8 mouse cellular contexts compared by ENCODE assay signal in genomic region chr9:108338551-108338885, GRCm38 (mm10). TPM values are rescaled to one million over a fixed set of nuclear protein-coding genes. Genes with fewer than 3 reads are reported as not detected.
DNase-seq lines count a peak whose midpoint lies in the region; ATAC-seq and TF ChIP-seq lines count a peak whose summit lies in the region.

No protein-coding gene starts in this region.

- peak overlapping the region; percentile 94 for H3K9ac ChIP-seq in embryonic facial prominence, embryonic 14.5 days (ENCODE audit: low read depth, low read length)
- H3K9ac ChIP-seq in midbrain, postnatal 0 days (replicated peaks; ENCODE audit: low read length, poor library complexity, severe bottlenecking) = peak overlapping the region; percentile 81

- peak overlapping the region; percentile 95 for H3K27ac ChIP-seq in embryonic facial prominence, embryonic 14.5 days (replicated peaks; ENCODE audit: low read depth, low read length)
- peak overlapping the region; percentile 94 for H3K27ac ChIP-seq in limb, embryonic 10.5 days
- H3K27ac ChIP-seq in midbrain, postnatal 0 days (ENCODE audit: low read depth, low read length) = peak overlapping the region; percentile 89

- no peak for TF ChIP-seq CTCF in midbrain, postnatal 0 days (IDR thresholded peaks at IDR 0.05)

- H3K27me3 ChIP-seq in embryonic facial prominence, embryonic 14.5 days (replicated peaks; ENCODE audit: control insufficient read depth, insufficient read depth, low read length) = no peaks in the 10 kb centered on the region
- H3K27me3 ChIP-seq in limb, embryonic 10.5 days (ENCODE audit: low read depth, poor library complexity, severe bottlenecking) = no peaks in the 10 kb centered on the region
- no peaks in the 10 kb centered on the region for H3K27me3 ChIP-seq in midbrain, postnatal 0 days (ENCODE audit: insufficient read depth, low read length)

- peak overlapping the region; percentile 80 for H3K4me2 ChIP-seq in embryonic facial prominence, embryonic 14.5 days (ENCODE audit: low read depth, low read length)
- peak overlapping the region; percentile 83 for H3K4me2 ChIP-seq in midbrain, postnatal 0 days (ENCODE audit: low read depth, low read length, poor library complexity, severe bottlenecking)

- no peaks in the 10 kb centered on the region for H3K9me3 ChIP-seq in embryonic facial prominence, embryonic 14.5 days (ENCODE audit: control insufficient read depth, low read length)
- no peaks in the 10 kb centered on the region for H3K9me3 ChIP-seq in limb, embryonic 10.5 days (replicated peaks)
- H3K9me3 ChIP-seq in midbrain, postnatal 0 days (ENCODE audit: low read length) = no peaks in the 10 kb centered on the region

- DNase-seq in lung, adult 18-20 months = peak; percentile 35 to 44
- DNase-seq in lung, postnatal 14 days = no peak
- peak; percentile 35 for DNase-seq in embryonic facial prominence, embryonic 14.5 days (ENCODE audit: low spot score)
- peak; percentile 34 for DNase-seq in limb, embryonic 10.5 days (ENCODE audit: low spot score)
- DNase-seq in midbrain, postnatal 0 days (ENCODE audit: low spot score) = peak; percentile 15
- no peak for DNase-seq in Muller cell, postnatal 12 days (ENCODE audit: inconsistent ontology term)
- DNase-seq in layer of hippocampus, postnatal 14 days (ENCODE audit: low spot score in 2 of 2) = no peak

- peak overlapping the region; percentile 81 for H3K4me3 ChIP-seq in embryonic facial prominence, embryonic 14.5 days (ENCODE audit: low read depth, low read length)
- H3K4me3 ChIP-seq in limb, embryonic 10.5 days = peak overlapping the region; percentile 64
- peak overlapping the region; percentile 70 for H3K4me3 ChIP-seq in midbrain, postnatal 0 days (ENCODE audit: low read depth, low read length)

- H3K36me3 ChIP-seq in embryonic facial prominence, embryonic 14.5 days (ENCODE audit: control insufficient read depth, insufficient read depth, low read length) = peaks cover 36% of the 10 kb centered on the region
- H3K36me3 ChIP-seq in limb, embryonic 10.5 days = peaks cover 45% of the 10 kb centered on the region
- H3K36me3 ChIP-seq in midbrain, postnatal 0 days (ENCODE audit: insufficient read depth, low read length) = peaks cover 8% of the 10 kb centered on the region

- WGBS in embryonic facial prominence, embryonic 14.5 days = 20% methylated on average over 6 of the region's 6 CpGs
- WGBS in limb, embryonic 10.5 days = 38% methylated on average over 6 of the region's 6 CpGs
- WGBS in midbrain, postnatal 0 days = 30% methylated on average over 6 of the region's 6 CpGs

- H3K4me1 ChIP-seq in embryonic facial prominence, embryonic 14.5 days (ENCODE audit: control insufficient read depth, insufficient read depth, low read length) = peaks cover 10% of the 10 kb centered on the region
- peaks cover 30% of the 10 kb centered on the region for H3K4me1 ChIP-seq in limb, embryonic 10.5 days
- 0 out of 2 replicates have a peak, but pooled peaks cover 3% of the 10 kb centered on the region for H3K4me1 ChIP-seq in midbrain, postnatal 0 days (ENCODE audit: insufficient read depth, low read length)

- peak; percentile 7; the same call in 1 of the 2 replicates for ATAC-seq in embryonic facial prominence, embryonic 14.5 days (ENCODE audit: low read depth)
- no peak for ATAC-seq in midbrain, postnatal 0 days (ENCODE audit: low FRiP score)
- ATAC-seq in megakaryocyte-erythroid progenitor cell, adult 5-6 weeks (replicated peaks; ENCODE audit: low FRiP score, low TSS enrichment, poor library complexity, severe bottlenecking) = no peak

RNA-seq across cellular contexts. Expression of gene Gpx1, which starts 0.2 kb away (rescaled TPM):
- polyA plus RNA-seq in embryonic facial prominence, embryonic 14.5 days (2014; fragmentation: Nextera tagmentation; extraction: Ambion mirVana) = 671 and 689 TPM in 2 replicates
- 824 and 909 TPM in 2 replicates for polyA plus RNA-seq in limb, embryonic 10.5 days (2016; fragmentation: Nextera tagmentation; extraction: Ambion mirVana)
- total RNA-seq in midbrain, postnatal 0 days (2014; rRNA removed) = 225 and 226 TPM in 2 replicates
- polyA plus RNA-seq in midbrain, postnatal 0 days (2015; fragmentation: Nextera tagmentation; extraction: Ambion mirVana) = 430 and 447 TPM in 2 replicates
- 1,807 and 1,840 TPM in 2 replicates for total RNA-seq in megakaryocyte-erythroid progenitor cell, adult 5-6 weeks (2014; fragmentation: Nextera tagmentation)
- 887 and 925 TPM in 2 replicates for total RNA-seq in megakaryocyte-erythroid progenitor cell, adult 5-6 weeks (2017)
- total RNA-seq in layer of hippocampus, postnatal 14 days (2021) = 10 to 100 TPM; 67.3 to 68.7 TPM

RNA-seq across cellular contexts. Expression of gene Usp4, which starts 9.1 kb away (rescaled TPM):
- polyA plus RNA-seq in embryonic facial prominence, embryonic 14.5 days (2014; fragmentation: Nextera tagmentation; extraction: Ambion mirVana) = 88.9 and 94.2 TPM in 2 replicates
- 132 and 140 TPM in 2 replicates for polyA plus RNA-seq in limb, embryonic 10.5 days (2016; fragmentation: Nextera tagmentation; extraction: Ambion mirVana)
- total RNA-seq in midbrain, postnatal 0 days (2014; rRNA removed) = 114 and 132 TPM in 2 replicates
- polyA plus RNA-seq in midbrain, postnatal 0 days (2015; fragmentation: Nextera tagmentation; extraction: Ambion mirVana) = 102 and 106 TPM in 2 replicates
- 131 and 136 TPM in 2 replicates for total RNA-seq in megakaryocyte-erythroid progenitor cell, adult 5-6 weeks (2014; fragmentation: Nextera tagmentation)
- 62.4 and 84.2 TPM in 2 replicates for total RNA-seq in megakaryocyte-erythroid progenitor cell, adult 5-6 weeks (2017)
- total RNA-seq in layer of hippocampus, postnatal 14 days (2021) = 100 to 1,000 TPM; 111 to 121 TPM

RNA-seq across cellular contexts. Expression of gene Tcta, which starts 32.6 kb away (rescaled TPM):
- polyA plus RNA-seq in embryonic facial prominence, embryonic 14.5 days (2014; fragmentation: Nextera tagmentation; extraction: Ambion mirVana) = 38.2 and 47.8 TPM in 2 replicates
- polyA plus RNA-seq in limb, embryonic 10.5 days (2016; fragmentation: Nextera tagmentation; extraction: Ambion mirVana) = 9.2 and 11.5 TPM in 2 replicates
- 59.8 and 61.2 TPM in 2 replicates for total RNA-seq in midbrain, postnatal 0 days (2014; rRNA removed)
- polyA plus RNA-seq in midbrain, postnatal 0 days (2015; fragmentation: Nextera tagmentation; extraction: Ambion mirVana) = 76.3 and 79.8 TPM in 2 replicates
- 2.8 and 8.2 TPM in 2 replicates for total RNA-seq in megakaryocyte-erythroid progenitor cell, adult 5-6 weeks (2014; fragmentation: Nextera tagmentation)
- total RNA-seq in megakaryocyte-erythroid progenitor cell, adult 5-6 weeks (2017) = 1.4 and 4.3 TPM in 2 replicates
- total RNA-seq in layer of hippocampus, postnatal 14 days (2021) = 10 to 100 TPM; 45.3 to 46.8 TPM

RNA-seq across cellular contexts. Expression of gene Rhoa, which starts 32.6 kb away (rescaled TPM):
- 326 and 351 TPM in 2 replicates for polyA plus RNA-seq in embryonic facial prominence, embryonic 14.5 days (2014; fragmentation: Nextera tagmentation; extraction: Ambion mirVana)
- polyA plus RNA-seq in limb, embryonic 10.5 days (2016; fragmentation: Nextera tagmentation; extraction: Ambion mirVana) = 246 and 250 TPM in 2 replicates
- 120 and 124 TPM in 2 replicates for total RNA-seq in midbrain, postnatal 0 days (2014; rRNA removed)
- 242 and 252 TPM in 2 replicates for polyA plus RNA-seq in midbrain, postnatal 0 days (2015; fragmentation: Nextera tagmentation; extraction: Ambion mirVana)
- 148 and 275 TPM in 2 replicates for total RNA-seq in megakaryocyte-erythroid progenitor cell, adult 5-6 weeks (2014; fragmentation: Nextera tagmentation)
- total RNA-seq in megakaryocyte-erythroid progenitor cell, adult 5-6 weeks (2017) = 249 and 303 TPM in 2 replicates
- total RNA-seq in layer of hippocampus, postnatal 14 days (2021) = 100 to 1,000 TPM; 189 to 198 TPM

RNA-seq across cellular contexts. Expression of gene Amt, which starts 41.9 kb away (rescaled TPM):
- polyA plus RNA-seq in embryonic facial prominence, embryonic 14.5 days (2014; fragmentation: Nextera tagmentation; extraction: Ambion mirVana) = 6.1 and 6.2 TPM in 2 replicates
- 23.1 and 24.8 TPM in 2 replicates for polyA plus RNA-seq in limb, embryonic 10.5 days (2016; fragmentation: Nextera tagmentation; extraction: Ambion mirVana)
- total RNA-seq in midbrain, postnatal 0 days (2014; rRNA removed) = 27.7 and 30.2 TPM in 2 replicates
- 28.1 and 30.9 TPM in 2 replicates for polyA plus RNA-seq in midbrain, postnatal 0 days (2015; fragmentation: Nextera tagmentation; extraction: Ambion mirVana)
- total RNA-seq in megakaryocyte-erythroid progenitor cell, adult 5-6 weeks (2014; fragmentation: Nextera tagmentation) = 0.28 TPM in 1 of 2 replicates, not detected in the other
- total RNA-seq in megakaryocyte-erythroid progenitor cell, adult 5-6 weeks (2017) = 0.23 TPM in 1 of 2 replicates, not detected in the other
- total RNA-seq in layer of hippocampus, postnatal 14 days (2021) = 10 to 100 TPM; 27.1 to 27.9 TPM

Comparison
In these comparisons a context has a peak if more than half of its experiments do, and no peak if none do; other contexts are left out.
1. DNase-seq: peak in lung, adult 18-20 months (2 of 2), embryonic facial prominence, embryonic 14.5 days (single experiment), limb, embryonic 10.5 days (single experiment) and midbrain, postnatal 0 days (single experiment); none in lung, postnatal 14 days (single experiment), Muller cell, postnatal 12 days (single experiment) and layer of hippocampus, postnatal 14 days (0 of 2).
2. Peak in every context shown above with its lines, with median percentiles within 50 percentile points of each other: H3K27ac ChIP-seq and H3K4me3 ChIP-seq.